Mouse (Mus musculus) B cell, adult 62 days (primary cell): ENCODE results near the gene Slc1a3. TPM values are rescaled to one million over a fixed set of nuclear protein-coding genes. Genes with fewer than 3 reads are reported as not detected.

Experiments used
- total RNA-seq: library from RNA; stranded (reverse); gene quantifications from 4 replicates; pipeline ENCODE4 v1.2.4, GENCODE M21; 2023

The Slc1a3 gene
- total RNA-seq = 0.18 to 0.32 TPM in 2 of 4 replicates, not detected in the others

GRCm38 (mm10) chr15:8710146-8711006 is at the start of gene Slc1a3:
Gene Slc1a3, minus strand, starts transcription at chr15:8710764.

Other genes starting within 250 kb of the Slc1a3 start
- gene Gm2310, start 190.8 kb downstream of the Slc1a3 start, total RNA-seq = not detected in 4 replicates